Mouse (Mus musculus) embryo, embryonic 9.5 days (tissue): ENCODE data around the gene Vipr1.
"Not testable (repeated sequence)": the region's sequence is repeated elsewhere in the genome, so short reads cannot be mapped to it uniquely, and the experiment has no call there.

ENCODE experiments used
- DNase-seq: peaks from one replicate; pipeline ENCODE4 v3.0.0-alpha.2; 2017; ENCODE audit errors: extremely low spot score

Vipr1 gene

GRCm38 (mm10) chr9:121642401-121643181, at the start of gene Vipr1:
Gene Vipr1 (plus strand): TSS chr9:121642716.
- DNase-seq: peak; percentile 83

GRCm38 (mm10) chr9:121592948-121593550, 49.5 kb upstream of the Vipr1 start:
- DNase-seq: no peak

- not testable (repeated sequence) for DNase-seq
These were observed 48.7 kb upstream of the Vipr1 start for GRCm38 (mm10) chr9:121593768-121594167.

- DNase-seq: no peak
These were observed 47.7 kb upstream of the Vipr1 start for GRCm38 (mm10) chr9:121594771-121595170.

- no peak for DNase-seq
These were observed 44.4 kb upstream of the Vipr1 start for GRCm38 (mm10) chr9:121598106-121598505.

- no peak for DNase-seq
These were observed 43.0 kb upstream of the Vipr1 start for GRCm38 (mm10) chr9:121599551-121599950.

- DNase-seq: no peak
These were observed 42.2 kb upstream of the Vipr1 start for GRCm38 (mm10) chr9:121600201-121600860.

GRCm38 (mm10) chr9:121600861-121601427, 41.6 kb upstream of the Vipr1 start:
- no peak for DNase-seq

GRCm38 (mm10) chr9:121602381-121602780, 40.1 kb upstream of the Vipr1 start:
- DNase-seq: no peak

- peak; percentile 81 for DNase-seq
These were observed 36.9 kb upstream of the Vipr1 start for GRCm38 (mm10) chr9:121605414-121606278.

- DNase-seq: no peak
These were observed 35.9 kb upstream of the Vipr1 start for GRCm38 (mm10) chr9:121606498-121607096.

GRCm38 (mm10) chr9:121609381-121609780, 33.1 kb upstream of the Vipr1 start:
- no peak for DNase-seq

GRCm38 (mm10) chr9:121613192-121613591, 29.3 kb upstream of the Vipr1 start:
- no peak for DNase-seq

- no peak for DNase-seq
These were observed 28.2 kb upstream of the Vipr1 start for GRCm38 (mm10) chr9:121614241-121614757.

GRCm38 (mm10) chr9:121616471-121616870, 26.0 kb upstream of the Vipr1 start:
- peak; percentile 15 for DNase-seq

- DNase-seq: no peak
These were observed 23.1 kb upstream of the Vipr1 start for GRCm38 (mm10) chr9:121619441-121619840.

- no peak for DNase-seq
These were observed 19.3 kb upstream of the Vipr1 start for GRCm38 (mm10) chr9:121623235-121623634.

- DNase-seq: no peak
These were observed 17.6 kb upstream of the Vipr1 start for GRCm38 (mm10) chr9:121624920-121625319.

- no peak for DNase-seq
These were observed 11.9 kb upstream of the Vipr1 start for GRCm38 (mm10) chr9:121630627-121631026.

GRCm38 (mm10) chr9:121631946-121632345, 10.6 kb upstream of the Vipr1 start:
- no peak for DNase-seq

GRCm38 (mm10) chr9:121632891-121633290, 9.6 kb upstream of the Vipr1 start:
- no peak for DNase-seq
